Mouse (Mus musculus): ENCODE measurements around the gene Dnah3.

Gene Dnah3

GRCm38 (mm10) chr7:120050447-120050846 is 44.6 kb downstream of the Dnah3 start:
- no peak for DNase-seq

GRCm38 (mm10) chr7:120043990-120044389 is 51.1 kb downstream of the Dnah3 start:
- DNase-seq, result no peak

- no peak for DNase-seq
Observed at GRCm38 (mm10) chr7:120036422-120036821, 58.7 kb downstream of the Dnah3 start.

- no peak for DNase-seq
Observed at GRCm38 (mm10) chr7:120034996-120035395, 60.1 kb downstream of the Dnah3 start.

- DNase-seq, result no peak
Observed at GRCm38 (mm10) chr7:120034566-120034965, 60.5 kb downstream of the Dnah3 start.

GRCm38 (mm10) chr7:120028669-120029068 is 66.4 kb downstream of the Dnah3 start:
- DNase-seq, result no peak

- no peak for DNase-seq
Observed at GRCm38 (mm10) chr7:119997066-119997465, 98.0 kb downstream of the Dnah3 start.

- no peak for DNase-seq
Observed at GRCm38 (mm10) chr7:119985279-119985912, 109.7 kb downstream of the Dnah3 start.

GRCm38 (mm10) chr7:119980170-119980569 is 114.9 kb downstream of the Dnah3 start:
- no peak for DNase-seq

GRCm38 (mm10) chr7:119978576-119978975 is 116.5 kb downstream of the Dnah3 start:
- no peak for DNase-seq

- DNase-seq, result no peak
Observed at GRCm38 (mm10) chr7:119977574-119977973, 117.5 kb downstream of the Dnah3 start.

- DNase-seq, result no peak
Observed at GRCm38 (mm10) chr7:119976256-119976655, 118.8 kb downstream of the Dnah3 start.

GRCm38 (mm10) chr7:119974214-119974613 is 120.9 kb downstream of the Dnah3 start:
- no peak for DNase-seq

- DNase-seq, result no peak
Observed at GRCm38 (mm10) chr7:119969320-119969719, 125.8 kb downstream of the Dnah3 start.

GRCm38 (mm10) chr7:119965651-119966395 is 129.3 kb downstream of the Dnah3 start:
- DNase-seq, result peak in 1 of 2 experiments; percentile 7

- peak in 1 of 2 experiments; percentile 7 for DNase-seq
Observed at GRCm38 (mm10) chr7:119965205-119965604, 129.9 kb downstream of the Dnah3 start.

- DNase-seq, result peak; percentile 68 to 80
Observed at GRCm38 (mm10) chr7:119961107-119961506, 134.0 kb downstream of the Dnah3 start.

GRCm38 (mm10) chr7:119960546-119960945 is 134.5 kb downstream of the Dnah3 start:
- peak; percentile 20 to 30 for DNase-seq

- DNase-seq, result peak; percentile 32 to 53
Observed at GRCm38 (mm10) chr7:119960006-119960405, 135.1 kb downstream of the Dnah3 start.

- DNase-seq, result no peak
Observed at GRCm38 (mm10) chr7:119959491-119959890, 135.6 kb downstream of the Dnah3 start.

GRCm38 (mm10) chr7:119959091-119959490 is 136.0 kb downstream of the Dnah3 start:
- no peak for DNase-seq

GRCm38 (mm10) chr7:119957421-119957820 is 137.7 kb downstream of the Dnah3 start:
- no peak for DNase-seq

- DNase-seq, result no peak
Observed at GRCm38 (mm10) chr7:119954047-119954446, 141.0 kb downstream of the Dnah3 start.

GRCm38 (mm10) chr7:119941569-119941968 is 153.5 kb downstream of the Dnah3 start:
- peak; percentile 30 to 39 for DNase-seq
